In the genomic region with DNA sequence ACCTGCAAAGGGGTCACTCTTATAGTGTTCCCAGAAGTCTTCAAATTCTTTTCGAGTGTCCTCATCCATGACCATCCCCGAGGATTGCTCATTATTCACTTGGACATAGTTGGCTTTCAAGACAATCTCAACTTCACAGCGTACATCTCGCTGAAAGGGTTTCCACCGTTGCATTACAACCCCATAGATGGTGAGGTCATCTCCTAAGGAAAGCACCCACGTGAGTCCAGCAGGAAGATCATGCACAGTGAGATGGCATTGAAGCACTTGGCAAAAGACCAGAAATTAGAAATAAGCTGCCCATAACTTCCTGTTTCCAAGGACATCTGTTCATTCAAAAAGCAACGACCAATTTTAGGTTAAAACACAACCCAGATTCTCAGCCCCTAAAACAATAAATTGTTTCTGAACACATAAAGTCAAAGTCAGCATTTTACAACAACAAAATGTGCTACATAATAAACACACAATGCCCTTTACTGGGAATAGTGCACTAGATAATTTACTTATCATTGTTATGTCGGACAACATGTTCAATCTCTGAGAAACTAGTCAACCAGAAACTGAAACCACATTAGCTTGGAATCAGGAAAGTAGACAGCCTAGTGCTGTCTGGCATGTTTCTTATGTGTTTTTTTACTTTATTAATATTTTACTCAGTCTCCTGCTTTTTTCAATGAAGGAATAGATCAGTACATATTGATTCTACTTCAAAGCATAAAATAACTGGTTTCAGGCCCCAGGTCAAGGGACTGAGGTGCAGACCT, we compare ENCODE assay signal across 1 mouse cellular context.
TF ChIP-seq lines count a peak whose summit lies in the region.

No protein-coding gene starts in this region.

TF ChIP-seq in MEL, 35 proteins besides CTCF, POLR2A, EP300 and RAD21:
- TF ChIP-seq MAZ (IDR thresholded peaks at IDR 0.05; ENCODE audit: low read depth, low read length) (no peak), MXI1 (IDR thresholded peaks at IDR 0.05; ENCODE audit: low read depth, low read length) (0 out of 2 replicates have a peak, but pooled peaks have one; percentile 32), MAX (IDR thresholded peaks at IDR 0.05; ENCODE audit: low read length) (no peak), UBTF (IDR thresholded peaks at IDR 0.05; ENCODE audit: borderline replicate concordance, insufficient read depth, low read depth, low read length) (no peak), MAFK (IDR thresholded peaks at IDR 0.05; ENCODE audit: borderline replicate concordance, low read depth, low read length) (peak; percentile 18; the same call in 1 of the 2 replicates), BHLHE40 (IDR thresholded peaks at IDR 0.05; ENCODE audit: borderline replicate concordance, low read depth, low read length) (no peak), CHD1 (IDR thresholded peaks at IDR 0.05; ENCODE audit: low read depth, low read length) (no peak)
